Mouse (Mus musculus): ENCODE measurements at regions not wholly inside any gene's neighbourhood (a gene's known extent, or its start where the extent isn't known, plus 50 kb on each side); places are given as distances from the start of the nearest gene placed in this dataset.
A peak's percentile ranks its signal among the peaks of the same experiment; 100 is the strongest.
"Not testable (repeated sequence)": the region's sequence is repeated elsewhere in the genome, so short reads cannot be mapped to it uniquely, and the experiment has no call there.

DNA sequence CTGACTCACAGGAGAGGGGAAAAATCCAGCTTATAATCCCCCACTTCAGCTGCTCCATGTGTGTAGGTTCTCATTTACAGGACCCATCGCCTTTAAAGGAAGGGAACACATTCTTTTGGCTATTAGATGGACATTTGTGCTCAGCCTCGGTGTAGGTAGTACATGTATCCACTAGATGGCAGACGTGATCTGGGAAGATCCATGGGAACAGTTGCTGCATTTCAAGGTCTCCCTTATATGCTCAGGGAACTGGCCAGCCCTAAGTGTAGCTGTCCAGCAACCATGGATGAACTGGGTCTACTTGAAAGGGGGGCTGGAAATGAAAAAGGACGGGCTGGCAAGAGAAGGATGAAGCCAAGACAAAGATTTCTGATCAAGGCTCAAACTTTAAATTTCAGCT lies 124.0 kb downstream of the Akain1 start:
- TF ChIP-seq POLR2A (IDR thresholded peaks at IDR 0.05; ENCODE audit: borderline replicate concordance, extremely low read depth, insufficient read depth, insufficient read length, poor library complexity, severe bottlenecking) (no peak), CTCF (IDR thresholded peaks at IDR 0.05; ENCODE audit: borderline replicate concordance, extremely low read depth, insufficient read depth, insufficient read length) (peak; percentile 85; the same call in 1 of the 2 replicates)

DNA sequence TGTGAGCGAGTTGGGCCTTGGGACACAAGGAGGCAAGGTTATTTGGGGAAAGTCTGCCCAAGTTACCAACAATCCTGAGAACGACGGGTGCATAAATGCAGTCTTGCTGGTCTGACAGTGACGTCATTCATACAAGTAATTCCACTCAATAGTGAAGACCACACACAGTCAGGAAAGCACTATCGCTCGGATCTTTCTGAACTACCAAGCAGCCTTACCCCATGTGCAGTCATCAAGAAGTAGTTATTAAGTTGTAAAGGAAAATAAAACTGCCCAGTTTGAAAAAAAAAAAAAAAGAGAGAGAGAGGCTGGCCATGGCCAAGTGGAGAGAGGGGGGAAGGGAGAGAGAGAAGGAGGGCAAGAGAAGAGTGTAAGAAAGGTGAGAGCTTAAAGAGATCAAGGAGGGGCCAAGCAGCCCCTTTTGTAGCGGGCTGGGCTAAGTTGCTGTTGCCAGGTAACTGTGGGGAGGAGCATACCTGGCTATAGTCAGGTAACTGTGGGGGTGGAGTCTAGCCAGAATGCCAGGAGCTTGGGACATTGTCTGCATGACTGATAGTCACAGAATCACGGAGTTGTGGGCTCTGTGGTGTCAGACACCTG lies 132.0 kb downstream of the Akain1 start:
- DNase-seq (ENCODE audit: low read depth) = not testable (repeated sequence)

More for the DNA sequence above, 124.0 kb downstream of the Akain1 start:
- peak; percentile 86 for DNase-seq (ENCODE audit: low read depth)

DNA sequence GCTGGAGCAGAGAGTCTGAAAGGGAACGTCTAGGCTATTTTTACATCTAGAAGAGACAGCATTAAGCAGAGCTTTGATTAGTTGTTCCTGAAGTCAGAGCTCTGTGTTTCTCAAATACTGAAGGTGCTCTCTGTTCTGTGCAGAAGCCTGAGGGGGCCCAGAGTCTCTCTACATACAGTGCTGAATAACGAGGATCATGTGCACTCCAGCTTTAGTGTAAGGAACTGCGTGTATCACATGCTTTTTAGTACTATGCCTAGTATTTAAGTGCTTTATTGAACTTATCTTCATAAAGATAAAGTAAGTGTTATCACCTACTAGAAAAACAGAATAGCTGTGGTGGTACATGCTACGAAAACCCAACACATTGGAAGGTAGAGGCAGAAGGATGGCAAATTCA lies 151.4 kb downstream of the Akain1 start:
- TF ChIP-seq CTCF (IDR thresholded peaks at IDR 0.05; ENCODE audit: borderline replicate concordance, extremely low read depth, insufficient read depth, insufficient read length) (no peak), POLR2A (IDR thresholded peaks at IDR 0.05; ENCODE audit: borderline replicate concordance, extremely low read depth, insufficient read depth, insufficient read length, poor library complexity, severe bottlenecking) (no peak)
- DNase-seq (ENCODE audit: low read depth) = no peak

DNA sequence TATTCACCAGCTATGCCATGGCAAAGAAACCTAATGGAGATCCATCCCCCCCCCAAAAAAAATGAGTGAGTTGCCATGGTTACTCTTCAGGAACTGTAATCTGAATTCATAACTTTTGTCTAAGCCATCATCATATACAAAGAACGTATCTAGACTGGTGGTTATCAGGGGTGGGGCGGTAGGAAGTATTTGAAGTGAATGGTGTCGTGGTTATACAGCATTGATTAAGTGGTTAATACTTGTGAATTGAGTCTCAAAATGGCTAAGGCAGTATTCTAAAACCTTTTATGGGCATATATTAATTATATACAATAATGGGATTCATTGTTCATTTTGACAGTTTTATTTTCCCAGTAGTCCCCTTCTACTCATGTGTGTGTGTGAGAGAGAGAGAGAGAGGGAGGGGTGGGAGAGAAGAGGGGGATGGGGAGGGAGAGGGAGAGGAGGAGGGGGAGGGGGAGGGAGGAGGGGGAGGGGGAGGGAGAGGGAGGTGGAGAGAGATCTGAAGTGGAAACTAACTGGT lies 158.7 kb downstream of the Akain1 start:
- no peak for DNase-seq (ENCODE audit: low read depth)
- TF ChIP-seq POLR2A (IDR thresholded peaks at IDR 0.05; ENCODE audit: borderline replicate concordance, extremely low read depth, insufficient read depth, insufficient read length, poor library complexity, severe bottlenecking) (no peak), CTCF (IDR thresholded peaks at IDR 0.05; ENCODE audit: borderline replicate concordance, extremely low read depth, insufficient read depth, insufficient read length) (no peak)

DNA sequence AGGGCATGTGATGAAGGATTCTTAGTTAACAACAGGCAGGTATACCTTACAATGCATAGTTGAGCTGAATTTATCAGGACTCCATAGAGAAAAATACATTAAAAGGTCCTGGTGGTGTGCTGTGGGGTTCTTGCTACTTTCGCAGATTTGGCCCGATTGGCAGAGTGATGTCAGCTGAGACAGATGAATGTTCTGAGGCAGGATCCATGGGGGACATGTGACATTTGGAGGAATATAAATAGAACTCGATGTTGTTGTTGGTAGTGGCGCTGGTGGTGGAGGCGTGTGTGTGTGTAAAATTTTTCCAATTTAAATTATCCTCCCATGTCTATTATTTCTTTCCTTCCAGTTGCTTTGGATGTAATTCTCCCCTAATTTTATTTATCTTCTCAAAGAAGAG lies 159.3 kb downstream of the Akain1 start:
- TF ChIP-seq CTCF (IDR thresholded peaks at IDR 0.05; ENCODE audit: borderline replicate concordance, extremely low read depth, insufficient read depth, insufficient read length) = no peak
- no peak for TF ChIP-seq POLR2A (IDR thresholded peaks at IDR 0.05; ENCODE audit: borderline replicate concordance, extremely low read depth, insufficient read depth, insufficient read length, poor library complexity, severe bottlenecking)
- DNase-seq (ENCODE audit: low read depth) = no peak

DNA sequence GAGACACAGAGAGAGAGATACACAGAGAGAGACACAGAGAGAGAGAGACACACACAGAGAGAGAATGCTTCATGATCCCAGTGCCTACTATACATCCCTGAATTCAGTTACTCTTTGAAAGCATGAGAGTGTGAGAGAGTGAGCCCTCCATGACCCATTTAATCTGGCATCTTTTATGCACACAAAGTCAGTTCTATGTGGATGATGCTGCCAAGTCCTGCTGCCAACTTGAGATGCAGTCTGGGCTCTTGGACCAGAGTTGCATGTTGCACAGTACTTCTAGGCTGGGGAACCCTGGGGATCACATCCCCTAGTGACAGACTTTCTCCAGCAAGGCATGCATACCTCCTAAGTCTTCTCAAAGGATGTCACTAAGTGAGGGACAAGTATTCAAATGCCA lies 164.5 kb downstream of the Akain1 start:
- DNase-seq (ENCODE audit: low read depth) = no peak
- TF ChIP-seq CTCF (IDR thresholded peaks at IDR 0.05; ENCODE audit: borderline replicate concordance, extremely low read depth, insufficient read depth, insufficient read length) = no peak
- no peak for TF ChIP-seq POLR2A (IDR thresholded peaks at IDR 0.05; ENCODE audit: borderline replicate concordance, extremely low read depth, insufficient read depth, insufficient read length, poor library complexity, severe bottlenecking)

DNA sequence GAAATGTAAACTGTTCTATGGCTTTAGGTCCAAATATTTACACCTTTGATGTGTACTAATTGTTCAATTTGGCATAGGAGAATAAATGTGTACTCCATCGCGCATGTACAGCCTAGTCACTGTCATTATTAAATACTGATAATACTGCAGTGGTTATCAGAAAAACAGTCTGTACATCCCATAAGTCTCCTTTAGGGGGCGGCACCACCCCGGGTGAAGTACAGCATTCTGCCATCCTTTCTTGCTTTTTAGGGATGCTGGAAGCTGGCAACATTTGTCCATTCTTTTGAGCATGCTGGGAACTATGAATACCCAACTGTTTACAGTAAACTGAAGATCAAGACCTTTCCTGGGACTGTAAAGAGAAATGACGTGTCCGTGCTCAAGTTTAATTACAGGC lies 165.6 kb downstream of the Akain1 start:
- TF ChIP-seq CTCF (IDR thresholded peaks at IDR 0.05; ENCODE audit: borderline replicate concordance, extremely low read depth, insufficient read depth, insufficient read length) (peak; percentile 52; the same call in 1 of the 2 replicates), POLR2A (IDR thresholded peaks at IDR 0.05; ENCODE audit: borderline replicate concordance, extremely low read depth, insufficient read depth, insufficient read length, poor library complexity, severe bottlenecking) (no peak)

DNA sequence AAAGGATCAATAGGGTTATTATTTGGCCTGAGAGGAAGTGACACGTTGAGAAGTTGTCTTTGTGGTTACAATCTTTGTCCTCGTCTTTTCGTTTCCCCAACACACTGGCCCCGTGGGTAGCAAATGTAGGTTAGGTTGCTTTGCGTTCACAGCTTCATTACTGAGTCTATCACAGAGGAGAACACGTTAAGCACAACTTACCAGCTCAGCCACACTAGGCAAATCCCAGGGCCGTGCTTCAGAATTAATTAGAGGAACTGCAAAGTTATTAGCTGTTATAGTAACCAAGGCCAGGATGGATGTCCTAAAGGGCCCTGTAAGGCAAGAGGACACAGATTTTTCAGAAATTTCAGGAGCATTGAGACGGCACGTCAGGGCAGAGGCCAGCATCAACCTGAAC lies 166.3 kb downstream of the Akain1 start:
- no peak for DNase-seq (ENCODE audit: low read depth)
- no peak for TF ChIP-seq CTCF (IDR thresholded peaks at IDR 0.05; ENCODE audit: borderline replicate concordance, extremely low read depth, insufficient read depth, insufficient read length)
- TF ChIP-seq POLR2A (IDR thresholded peaks at IDR 0.05; ENCODE audit: borderline replicate concordance, extremely low read depth, insufficient read depth, insufficient read length, poor library complexity, severe bottlenecking) = no peak

More for the DNA sequence above, 165.6 kb downstream of the Akain1 start:
- DNase-seq (ENCODE audit: low read depth) = peak; percentile 55

DNA sequence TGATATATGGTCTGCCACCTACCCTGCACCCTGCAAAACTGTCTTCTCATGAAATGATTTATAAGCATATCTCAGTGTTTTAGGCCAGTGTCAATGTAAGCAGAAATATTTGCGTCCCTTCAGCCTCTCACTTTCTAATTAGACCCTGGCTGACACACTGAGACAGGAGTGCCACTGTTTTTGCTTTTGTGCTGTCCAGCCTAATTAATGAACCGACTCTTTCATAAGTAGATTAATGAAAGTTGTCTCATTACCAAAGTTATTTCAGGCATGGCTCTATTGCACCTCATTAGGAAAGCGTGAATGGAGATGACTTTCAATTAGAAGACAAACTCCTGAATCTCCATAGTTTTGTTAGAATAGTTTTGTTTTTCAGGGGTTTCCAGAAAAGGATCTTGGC lies 192.3 kb downstream of the Akain1 start:
- DNase-seq (ENCODE audit: low read depth) = peak; percentile 72
- no peak for TF ChIP-seq CTCF (IDR thresholded peaks at IDR 0.05; ENCODE audit: borderline replicate concordance, extremely low read depth, insufficient read depth, insufficient read length)
- no peak for TF ChIP-seq POLR2A (IDR thresholded peaks at IDR 0.05; ENCODE audit: borderline replicate concordance, extremely low read depth, insufficient read depth, insufficient read length, poor library complexity, severe bottlenecking)

DNA sequence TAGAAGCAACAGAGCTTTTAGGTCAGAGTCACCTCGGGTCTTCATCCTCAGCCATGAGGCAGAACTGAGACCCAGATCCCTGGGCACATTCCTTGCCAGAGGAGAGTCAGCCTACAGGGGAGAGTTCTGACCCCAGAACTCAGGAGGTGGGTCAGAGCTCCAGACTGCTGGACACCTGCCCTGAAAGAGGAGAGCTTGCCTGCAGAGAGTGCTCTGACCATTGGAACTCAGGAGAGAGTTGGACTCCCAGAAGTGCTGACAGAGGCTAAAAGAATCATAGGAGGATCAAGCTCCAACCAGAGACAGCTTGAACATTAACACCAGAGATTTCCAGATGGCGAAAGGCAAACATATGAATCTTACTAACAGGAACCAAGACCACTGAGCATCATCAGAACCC lies 211.4 kb downstream of the Akain1 start:
- DNase-seq (ENCODE audit: low read depth) = not testable (repeated sequence)

DNA sequence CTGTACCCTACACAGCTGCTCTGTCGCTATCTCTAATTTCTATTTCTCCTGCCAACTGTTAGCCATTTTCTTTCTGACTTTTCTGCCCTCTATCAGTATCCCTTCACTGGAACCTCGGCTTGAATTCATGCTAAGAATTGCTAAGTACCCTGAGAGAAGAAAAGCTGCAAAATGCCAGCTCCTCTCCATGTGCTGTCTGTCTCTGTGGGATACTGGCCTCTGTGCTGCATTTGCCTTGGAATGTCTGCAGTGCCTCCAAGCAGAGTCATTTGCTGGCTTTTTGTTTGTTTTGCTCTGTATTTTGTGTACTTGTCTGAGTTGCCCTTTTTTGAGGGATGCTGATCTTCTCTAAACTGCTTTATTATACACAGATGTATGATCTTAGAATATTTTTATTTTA lies 215.5 kb downstream of the Akain1 start:
- TF ChIP-seq CTCF (IDR thresholded peaks at IDR 0.05; ENCODE audit: borderline replicate concordance, extremely low read depth, insufficient read depth, insufficient read length) = no peak
- TF ChIP-seq POLR2A (IDR thresholded peaks at IDR 0.05; ENCODE audit: borderline replicate concordance, extremely low read depth, insufficient read depth, insufficient read length, poor library complexity, severe bottlenecking) = no peak
- peak; percentile 46 for DNase-seq (ENCODE audit: low read depth)

DNA sequence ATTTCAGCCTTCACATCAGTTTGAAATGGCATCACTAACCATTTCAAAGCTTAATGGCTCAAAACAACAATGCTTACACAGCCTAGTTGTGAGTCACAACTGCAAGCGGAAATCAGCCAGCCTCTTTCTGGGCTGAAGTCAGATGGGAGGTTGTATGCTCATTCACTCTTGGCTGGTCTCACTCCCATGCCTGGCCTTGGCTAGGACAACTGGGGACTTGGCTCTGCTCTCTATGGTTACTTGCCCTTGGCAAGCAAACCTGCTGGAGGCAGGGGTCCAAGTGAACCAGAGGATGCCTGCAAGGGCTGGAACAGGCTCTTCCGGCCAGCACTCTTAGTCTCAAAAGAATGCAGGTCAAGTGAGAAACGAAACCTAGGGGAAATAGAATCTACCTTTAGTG lies 233.4 kb downstream of the Akain1 start:
- no peak for TF ChIP-seq CTCF (IDR thresholded peaks at IDR 0.05; ENCODE audit: borderline replicate concordance, extremely low read depth, insufficient read depth, insufficient read length)
- no peak for TF ChIP-seq POLR2A (IDR thresholded peaks at IDR 0.05; ENCODE audit: borderline replicate concordance, extremely low read depth, insufficient read depth, insufficient read length, poor library complexity, severe bottlenecking)

DNA sequence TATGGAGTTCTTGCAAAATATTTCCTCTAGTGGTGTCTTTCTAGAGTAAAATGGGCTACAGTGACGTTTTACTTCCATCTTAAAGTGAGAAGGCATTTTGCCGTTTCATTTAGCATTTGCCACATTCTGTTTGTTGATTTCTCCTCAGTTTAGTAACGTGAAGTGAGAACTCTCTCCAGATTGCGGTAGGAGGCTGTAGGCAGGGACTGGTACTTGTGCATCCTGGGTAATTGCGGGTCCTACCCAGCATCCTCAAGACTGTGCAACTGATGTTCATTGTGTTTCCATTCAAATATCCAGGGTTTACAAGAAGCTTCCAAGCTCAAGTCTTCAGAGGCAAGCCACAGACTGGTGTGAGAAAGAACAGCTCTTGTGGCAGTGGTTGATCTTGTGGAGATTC lies 244.0 kb downstream of the Akain1 start:
- TF ChIP-seq POLR2A (IDR thresholded peaks at IDR 0.05; ENCODE audit: borderline replicate concordance, extremely low read depth, insufficient read depth, insufficient read length, poor library complexity, severe bottlenecking) (no peak), CTCF (IDR thresholded peaks at IDR 0.05; ENCODE audit: borderline replicate concordance, extremely low read depth, insufficient read depth, insufficient read length) (no peak)
- no peak for DNase-seq (ENCODE audit: low read depth)

More for the DNA sequence above, 233.4 kb downstream of the Akain1 start:
- DNase-seq (ENCODE audit: low read depth) = peak; percentile 70
